Mouse (Mus musculus): ENCODE measurements around the gene Apod. TPM values are rescaled to one million over a fixed set of nuclear protein-coding genes. Genes with fewer than 3 reads are reported as not detected.

Apod gene
- total and polyA plus RNA-seq, 2 experiments, result not detected

GRCm38 (mm10) chr16:31287712-31288111 is 26.9 kb downstream of the Apod start:
- H3K27me3 ChIP-seq (ENCODE audit: control insufficient read depth, insufficient read depth, low read length), result no peaks in the 10 kb centered on the region

GRCm38 (mm10) chr16:31286801-31287488 is 27.7 kb downstream of the Apod start:
- 89% methylated on average over 11 of the region's 11 CpGs for WGBS
- Histone ChIP-seq H3K4me3 (ENCODE audit: insufficient read depth, low read depth, low read length) (no peak overlapping the region), H3K27ac (replicated peaks; ENCODE audit: insufficient read depth, low read depth, low read length) (no peak overlapping the region), H3K79me2 (ENCODE audit: control insufficient read depth, insufficient read depth, low read length) (no peaks in the 10 kb centered on the region), H3K9ac (ENCODE audit: low read depth, low read length) (no peak overlapping the region), H3K27me3 (ENCODE audit: control insufficient read depth, insufficient read depth, low read length) (no peaks in the 10 kb centered on the region), H3K4me1 (ENCODE audit: control insufficient read depth, insufficient read depth, low read length) (no peaks in the 10 kb centered on the region; the same call in none of the 2 replicates), H3K36me3 (ENCODE audit: control insufficient read depth, insufficient read depth, low read length) (no peaks in the 10 kb centered on the region)
- TF ChIP-seq POLR2A (IDR thresholded peaks at IDR 0.05; ENCODE audit: extremely low read depth, insufficient read depth, low read length) (no peak), CTCF (IDR thresholded peaks at IDR 0.05; ENCODE audit: low read depth, low read length) (no peak)
- no peak for DNase-seq (ENCODE audit: extremely low read depth, low read depth, low spot score)

More at GRCm38 (mm10) chr16:31287712-31288111, 26.9 kb downstream of the Apod start:
- H3K4me3 ChIP-seq (ENCODE audit: insufficient read depth, low read depth, low read length), result no peak overlapping the region
- H3K36me3 ChIP-seq (ENCODE audit: control insufficient read depth, insufficient read depth, low read length), result no peaks in the 10 kb centered on the region
- DNase-seq (ENCODE audit: extremely low read depth, low read depth, low spot score), result no peak
- no peak for TF ChIP-seq POLR2A (IDR thresholded peaks at IDR 0.05; ENCODE audit: extremely low read depth, insufficient read depth, low read length)
- no peak for TF ChIP-seq CTCF (IDR thresholded peaks at IDR 0.05; ENCODE audit: low read depth, low read length)
- no peaks in the 10 kb centered on the region for H3K79me2 ChIP-seq (ENCODE audit: control insufficient read depth, insufficient read depth, low read length)
- H3K27ac ChIP-seq (replicated peaks; ENCODE audit: insufficient read depth, low read depth, low read length), result no peak overlapping the region
- H3K9ac ChIP-seq (ENCODE audit: low read depth, low read length), result no peak overlapping the region
- H3K4me1 ChIP-seq (ENCODE audit: control insufficient read depth, insufficient read depth, low read length), result no peaks in the 10 kb centered on the region; the same call in none of the 2 replicates
- 96% methylated on average over 3 of the region's 3 CpGs for WGBS

- Histone ChIP-seq H3K4me3 (ENCODE audit: insufficient read depth, low read depth, low read length) (no peak overlapping the region), H3K79me2 (ENCODE audit: control insufficient read depth, insufficient read depth, low read length) (no peaks in the 10 kb centered on the region), H3K27ac (replicated peaks; ENCODE audit: insufficient read depth, low read depth, low read length) (no peak overlapping the region), H3K27me3 (ENCODE audit: control insufficient read depth, insufficient read depth, low read length) (no peaks in the 10 kb centered on the region), H3K36me3 (ENCODE audit: control insufficient read depth, insufficient read depth, low read length) (no peaks in the 10 kb centered on the region), H3K4me1 (ENCODE audit: control insufficient read depth, insufficient read depth, low read length) (no peaks in the 10 kb centered on the region), H3K9ac (ENCODE audit: low read depth, low read length) (no peak overlapping the region)
- no peak for DNase-seq (ENCODE audit: extremely low read depth, low read depth, low spot score)
- TF ChIP-seq CTCF (IDR thresholded peaks at IDR 0.05; ENCODE audit: low read depth, low read length) (no peak), POLR2A (IDR thresholded peaks at IDR 0.05; ENCODE audit: extremely low read depth, insufficient read depth, low read length) (no peak)
- 78% methylated on average over 2 of the region's 2 CpGs for WGBS
These were observed 32.6 kb downstream of the Apod start for GRCm38 (mm10) chr16:31281981-31282380.

GRCm38 (mm10) chr16:31280176-31280575 is 34.4 kb downstream of the Apod start:
- 95% methylated on average over 4 of the region's 4 CpGs for WGBS
- TF ChIP-seq CTCF (IDR thresholded peaks at IDR 0.05; ENCODE audit: low read depth, low read length) (no peak), POLR2A (IDR thresholded peaks at IDR 0.05; ENCODE audit: extremely low read depth, insufficient read depth, low read length) (no peak)
- Histone ChIP-seq H3K36me3 (ENCODE audit: control insufficient read depth, insufficient read depth, low read length) (no peaks in the 10 kb centered on the region), H3K4me3 (ENCODE audit: insufficient read depth, low read depth, low read length) (no peak overlapping the region), H3K79me2 (ENCODE audit: control insufficient read depth, insufficient read depth, low read length) (no peaks in the 10 kb centered on the region), H3K27me3 (ENCODE audit: control insufficient read depth, insufficient read depth, low read length) (no peaks in the 10 kb centered on the region), H3K27ac (replicated peaks; ENCODE audit: insufficient read depth, low read depth, low read length) (no peak overlapping the region), H3K9ac (ENCODE audit: low read depth, low read length) (no peak overlapping the region), H3K4me1 (ENCODE audit: control insufficient read depth, insufficient read depth, low read length) (no peaks in the 10 kb centered on the region)
- no peak for DNase-seq (ENCODE audit: extremely low read depth, low read depth, low spot score)

GRCm38 (mm10) chr16:31278581-31278980 is 36.0 kb downstream of the Apod start:
- TF ChIP-seq POLR2A (IDR thresholded peaks at IDR 0.05; ENCODE audit: extremely low read depth, insufficient read depth, low read length) (no peak), CTCF (IDR thresholded peaks at IDR 0.05; ENCODE audit: low read depth, low read length) (no peak)
- Histone ChIP-seq H3K9ac (ENCODE audit: low read depth, low read length) (no peak overlapping the region), H3K4me3 (ENCODE audit: insufficient read depth, low read depth, low read length) (no peak overlapping the region), H3K27ac (replicated peaks; ENCODE audit: insufficient read depth, low read depth, low read length) (no peak overlapping the region), H3K4me1 (ENCODE audit: control insufficient read depth, insufficient read depth, low read length) (no peaks in the 10 kb centered on the region; the same call in 1 of the 2 replicates), H3K27me3 (ENCODE audit: control insufficient read depth, insufficient read depth, low read length) (no peaks in the 10 kb centered on the region), H3K79me2 (ENCODE audit: control insufficient read depth, insufficient read depth, low read length) (no peaks in the 10 kb centered on the region), H3K36me3 (ENCODE audit: control insufficient read depth, insufficient read depth, low read length) (no peaks in the 10 kb centered on the region)
- 91% methylated on average over 6 of the region's 6 CpGs for WGBS
- no peak for DNase-seq (ENCODE audit: extremely low read depth, low read depth, low spot score)

- H3K36me3 ChIP-seq (ENCODE audit: control insufficient read depth, insufficient read depth, low read length), result no peaks in the 10 kb centered on the region
- H3K9ac ChIP-seq (ENCODE audit: low read depth, low read length), result no peak overlapping the region
- TF ChIP-seq POLR2A (IDR thresholded peaks at IDR 0.05; ENCODE audit: extremely low read depth, insufficient read depth, low read length) (no peak), CTCF (IDR thresholded peaks at IDR 0.05; ENCODE audit: low read depth, low read length) (no peak)
- H3K4me3 ChIP-seq (ENCODE audit: insufficient read depth, low read depth, low read length), result no peak overlapping the region
- 60% methylated on average over 2 of the region's 2 CpGs for WGBS
- H3K79me2 ChIP-seq (ENCODE audit: control insufficient read depth, insufficient read depth, low read length), result peaks cover 5% of the 10 kb centered on the region; the same call in 1 of the 2 replicates
- no peak overlapping the region for H3K27ac ChIP-seq (replicated peaks; ENCODE audit: insufficient read depth, low read depth, low read length)
- H3K4me1 ChIP-seq (ENCODE audit: control insufficient read depth, insufficient read depth, low read length), result no peaks in the 10 kb centered on the region; the same call in 1 of the 2 replicates
- H3K27me3 ChIP-seq (ENCODE audit: control insufficient read depth, insufficient read depth, low read length), result no peaks in the 10 kb centered on the region
- DNase-seq (ENCODE audit: extremely low read depth, low read depth, low spot score), result no peak
These were observed 36.5 kb downstream of the Apod start for GRCm38 (mm10) chr16:31278081-31278480.
